Mouse (Mus musculus) kidney, adult 18-20 months (tissue): ENCODE measurements around the gene Fancg.
"Not testable (repeated sequence)": the region's sequence is repeated elsewhere in the genome, so short reads cannot be mapped to it uniquely, and the experiment has no call there.

Source experiments
- DNase-seq: peaks from one replicate; pipeline ENCODE4 v3.0.0; 2021

Gene Fancg

DNA sequence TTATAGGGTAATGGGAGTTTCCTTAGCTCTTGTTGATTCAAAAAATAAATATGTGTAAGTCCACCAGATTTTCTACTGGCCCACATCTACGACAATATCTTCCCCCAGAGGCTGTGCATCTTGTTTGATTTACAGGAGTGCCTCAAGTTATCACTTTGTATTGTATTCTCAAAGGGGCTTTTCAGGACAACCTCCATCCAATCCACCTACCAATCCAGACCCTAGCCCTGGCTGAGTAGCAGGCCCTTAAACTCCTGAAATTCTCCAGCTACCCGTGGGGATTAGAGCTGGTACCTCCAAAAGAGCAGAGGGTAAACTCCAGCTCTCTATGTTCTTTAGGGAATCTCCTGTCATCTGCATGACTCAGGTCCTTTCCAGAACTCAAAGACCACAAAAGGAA lies 12.3 kb downstream of the Fancg start:
- no peak for DNase-seq

DNA sequence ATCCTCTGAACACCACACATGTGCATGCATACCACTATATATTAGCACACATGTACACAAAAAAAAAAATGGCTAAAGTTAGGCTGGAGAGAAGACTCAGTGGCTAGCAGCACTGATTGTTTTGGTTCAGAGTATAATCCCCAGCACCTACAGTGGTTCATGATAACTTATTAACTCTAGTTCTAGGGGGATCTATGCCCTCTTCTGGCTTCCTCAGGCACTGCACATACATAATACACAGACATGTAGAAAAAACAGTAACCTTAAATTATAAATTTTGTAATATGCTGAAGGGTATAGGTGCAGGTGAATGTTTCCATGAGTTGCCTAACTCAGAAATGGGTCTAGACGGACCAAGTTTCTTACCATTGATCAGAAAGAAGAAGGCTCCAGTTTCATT lies 22.0 kb downstream of the Fancg start:
- no peak for DNase-seq

- not testable (repeated sequence) for DNase-seq
These were observed 29.8 kb downstream of the Fancg start for GRCm38 (mm10) chr4:42980467-42980866.

- no peak for DNase-seq
These were observed 32.2 kb downstream of the Fancg start for GRCm38 (mm10) chr4:42978062-42978461.

GRCm38 (mm10) chr4:42973868-42974267 lies 36.4 kb downstream of the Fancg start:
- no peak for DNase-seq

GRCm38 (mm10) chr4:42972952-42973351 lies 37.4 kb downstream of the Fancg start:
- DNase-seq = no peak

DNA sequence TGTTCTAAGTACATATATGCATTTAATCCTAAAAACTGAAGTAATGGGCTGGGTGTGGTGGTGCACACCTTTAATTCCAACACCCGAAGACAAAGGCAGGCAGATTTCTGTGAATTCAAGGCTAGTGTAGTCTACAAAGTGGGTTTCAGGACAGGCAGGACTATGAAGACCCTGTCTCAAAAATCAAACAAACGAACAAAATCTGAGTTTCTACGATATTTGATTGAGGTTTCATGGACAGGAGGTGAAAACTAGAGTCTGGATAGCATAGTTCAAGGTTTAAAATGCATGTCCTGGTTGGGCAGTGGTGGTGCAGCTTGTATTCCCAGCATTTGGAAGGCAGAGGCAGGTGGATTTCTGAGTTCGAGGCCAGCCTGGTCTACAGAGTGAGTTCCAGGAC lies 41.0 kb downstream of the Fancg start, which contains the start of gene 1700022I11Rik:
TSS of gene 1700022I11Rik (plus strand) at position 301 of the 400 bp plus-strand sequence.
- DNase-seq = no peak

DNA sequence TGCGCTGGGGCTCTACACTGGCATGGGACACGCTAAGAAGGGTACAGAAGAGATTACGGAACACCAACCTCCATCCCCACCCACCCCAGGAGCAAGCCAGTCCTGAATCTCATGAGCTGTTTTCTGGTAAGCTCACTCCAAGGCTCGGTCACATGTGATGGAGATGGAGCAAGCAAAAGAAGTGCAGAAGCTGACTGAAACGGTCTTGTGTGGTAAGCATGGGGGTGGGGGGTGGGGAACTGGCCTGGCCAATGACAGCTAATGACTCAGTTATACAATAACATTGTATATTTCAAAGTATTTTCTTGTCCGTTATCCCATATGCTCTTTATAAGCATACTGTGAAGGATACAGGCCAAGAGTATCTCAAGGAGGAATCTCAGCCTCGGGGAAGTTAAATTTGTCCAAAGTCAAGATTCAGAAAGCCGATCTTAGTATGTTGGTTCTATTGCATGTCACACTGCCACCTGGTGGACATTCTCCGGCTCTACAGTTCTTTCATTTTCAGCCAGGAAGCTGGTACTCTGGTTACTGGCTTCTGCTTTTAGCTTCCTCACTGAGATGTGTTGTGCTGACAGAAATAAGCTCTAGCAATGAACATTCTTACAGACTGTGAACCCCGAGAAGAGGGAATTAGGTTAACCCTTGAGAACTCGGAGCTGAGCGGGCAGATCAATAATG lies 45.1 kb downstream of the Fancg start:
- peak; percentile 29 for DNase-seq

DNA sequence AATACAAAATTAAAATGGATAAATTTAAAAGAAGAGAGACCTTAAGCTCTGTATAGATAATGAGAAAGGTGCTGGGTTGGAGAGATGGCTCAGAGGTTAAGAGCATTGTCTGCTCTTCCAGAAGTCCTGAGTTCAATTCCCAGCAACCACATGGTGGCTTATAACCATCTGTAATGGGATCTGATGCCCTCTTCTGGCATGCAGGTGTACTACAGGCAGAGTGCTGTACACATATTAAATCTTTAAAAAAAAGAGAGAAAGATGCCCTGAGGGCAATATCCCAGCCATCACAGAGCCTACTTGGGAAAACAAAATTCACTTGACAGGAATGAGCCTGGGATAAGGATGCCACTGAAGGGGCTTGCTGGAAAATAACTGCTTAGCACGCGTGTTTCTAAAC lies 46.8 kb downstream of the Fancg start:
- DNase-seq = no peak

DNA sequence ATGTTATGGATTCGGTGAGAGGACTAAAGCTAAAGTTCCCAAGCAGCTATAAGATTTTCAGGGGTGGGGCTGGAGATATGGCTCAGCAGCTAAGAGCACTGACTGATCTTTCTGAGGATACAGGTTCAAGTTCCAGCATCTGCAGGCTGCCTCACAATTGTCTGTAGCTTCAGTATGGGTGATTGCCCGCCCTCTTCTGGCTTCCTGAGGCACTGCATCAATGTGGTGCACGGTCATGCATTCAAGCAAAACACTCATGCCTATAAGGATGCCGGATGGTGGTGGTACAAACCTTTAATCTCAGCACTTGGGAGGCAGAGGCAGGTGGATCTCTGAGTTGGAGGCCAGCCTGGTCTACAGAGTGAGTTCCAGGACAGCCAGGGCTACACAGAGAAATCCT lies 48.7 kb downstream of the Fancg start:
- DNase-seq = peak; percentile 74

DNA sequence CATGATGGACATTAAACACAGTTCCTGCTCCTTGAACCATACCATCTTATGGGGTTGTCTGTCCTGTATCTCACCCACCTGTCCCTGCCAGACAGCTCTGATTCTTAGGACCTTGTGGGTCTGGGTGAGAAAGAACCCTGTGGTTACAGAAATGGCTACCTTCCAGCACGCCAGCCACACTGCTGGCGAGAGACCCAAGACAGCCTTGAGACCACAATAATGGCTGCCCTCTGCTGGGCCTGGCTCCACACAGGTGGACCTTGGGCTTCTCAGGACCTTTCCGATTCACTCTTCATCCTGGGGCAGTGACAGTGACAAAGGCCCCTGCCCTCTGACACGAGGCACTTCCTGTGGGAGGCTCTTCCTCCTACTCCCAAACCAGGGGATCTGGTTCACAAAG lies 50.9 kb downstream of the Fancg start:
- DNase-seq = no peak

DNA sequence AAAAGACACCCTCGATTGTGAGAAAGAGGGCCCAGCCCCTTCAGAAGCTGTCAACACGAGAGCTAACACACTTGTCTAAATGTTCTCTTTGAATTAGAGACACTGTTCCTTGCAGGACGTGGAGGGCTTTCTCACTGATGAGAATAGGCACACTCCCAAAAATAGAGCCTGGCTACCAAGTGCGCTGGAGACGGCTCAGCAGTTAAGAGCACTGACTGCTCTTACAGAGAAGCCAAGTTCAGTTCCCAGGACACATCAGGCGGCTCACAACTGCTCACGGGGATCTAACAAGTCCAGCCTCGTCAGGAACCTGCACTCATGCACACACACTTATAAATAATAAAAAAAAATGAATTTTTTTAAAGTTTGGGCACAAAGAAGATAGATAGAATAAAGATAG lies 51.4 kb downstream of the Fancg start:
- DNase-seq = no peak

DNA sequence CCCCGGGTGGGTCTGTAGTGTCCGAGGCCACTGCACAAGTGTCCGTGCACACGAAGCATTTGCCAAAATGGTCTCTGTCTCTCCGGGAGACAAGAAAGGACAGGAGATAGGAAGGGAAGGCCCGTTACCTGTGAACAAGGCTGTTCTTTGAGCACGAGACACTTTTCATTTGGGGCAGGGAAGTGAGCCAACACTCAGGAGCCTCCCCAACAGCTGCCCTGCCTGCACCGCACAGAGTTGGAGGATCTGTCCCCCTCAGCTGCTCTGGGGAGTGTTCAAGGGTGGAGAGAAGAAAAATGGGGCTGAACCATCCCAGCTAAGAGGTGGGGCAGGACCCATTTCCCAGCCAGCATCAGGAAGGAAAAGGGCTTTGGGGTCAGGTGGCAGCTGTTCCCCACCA lies 52.3 kb downstream of the Fancg start:
- no peak for DNase-seq

DNA sequence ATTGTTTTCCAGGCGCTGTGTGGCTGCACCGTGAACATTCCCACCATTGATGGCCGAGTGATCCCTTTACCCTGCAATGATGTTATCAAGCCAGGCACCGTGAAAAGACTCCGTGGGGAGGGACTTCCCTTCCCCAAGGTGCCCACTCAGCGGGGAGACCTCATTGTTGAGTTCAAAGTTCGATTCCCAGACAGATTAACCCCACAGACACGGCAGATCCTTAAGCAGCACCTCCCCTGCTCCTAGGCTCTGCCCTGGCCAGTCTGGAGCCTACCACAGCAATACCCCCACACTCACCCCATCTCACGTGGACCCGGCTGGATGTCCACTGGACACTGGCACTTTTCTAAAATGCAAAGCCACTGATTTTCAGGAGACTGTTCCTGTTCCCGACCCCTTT lies 53.0 kb downstream of the Fancg start:
- peak; percentile 20 for DNase-seq

DNA sequence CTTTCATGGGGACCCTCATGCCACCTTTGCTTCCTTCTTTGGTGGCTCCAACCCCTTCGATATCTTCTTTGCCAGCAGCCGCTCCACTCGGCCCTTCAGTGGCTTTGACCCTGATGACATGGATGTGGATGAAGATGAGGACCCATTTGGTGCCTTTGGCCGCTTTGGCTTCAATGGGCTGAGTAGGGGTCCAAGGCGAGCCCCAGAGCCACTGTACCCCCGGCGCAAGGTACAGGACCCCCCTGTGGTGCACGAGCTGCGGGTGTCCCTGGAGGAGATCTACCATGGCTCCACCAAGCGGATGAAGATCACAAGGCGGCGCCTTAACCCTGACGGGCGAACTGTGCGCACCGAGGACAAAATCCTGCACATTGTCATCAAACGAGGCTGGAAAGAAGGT lies 53.7 kb downstream of the Fancg start:
- DNase-seq = no peak

DNA sequence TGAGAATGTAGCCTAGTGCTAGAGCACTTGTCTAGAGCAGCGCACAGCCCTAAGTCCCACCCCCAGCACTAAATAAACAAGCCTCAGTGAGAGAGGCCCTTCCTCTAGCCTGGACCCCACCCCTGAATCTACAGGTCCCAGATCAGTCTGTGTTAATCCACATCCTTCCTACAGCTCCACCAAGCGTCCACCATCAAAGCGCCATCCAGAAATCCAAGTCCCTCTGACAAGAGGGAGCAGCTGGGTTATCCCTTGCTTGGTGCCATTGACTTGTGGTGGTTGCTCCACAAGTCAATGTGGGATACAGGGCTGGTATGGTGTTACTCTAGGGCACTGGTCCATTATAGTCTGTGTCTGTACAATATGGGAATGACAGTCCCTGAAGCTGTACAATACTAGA lies 55.1 kb downstream of the Fancg start:
- DNase-seq = no peak

DNA sequence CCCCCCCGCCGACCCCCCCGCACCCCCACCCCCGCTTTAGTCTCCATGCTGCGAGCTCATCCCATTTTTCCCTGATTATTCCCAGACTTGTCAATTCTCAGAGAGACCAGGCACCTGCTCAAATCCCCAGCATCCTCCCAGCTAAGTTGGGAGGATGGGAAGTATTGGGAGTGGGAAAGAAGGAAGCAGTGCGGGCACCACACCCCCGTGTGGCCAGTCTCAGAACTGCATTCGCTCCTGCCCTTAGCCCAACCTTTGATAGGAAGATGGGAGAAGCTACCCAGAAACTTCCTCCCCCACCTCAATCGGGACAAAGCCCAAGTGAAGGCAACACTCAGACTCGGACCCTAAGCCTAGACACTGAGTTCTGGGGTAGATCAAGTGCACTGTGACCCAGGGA lies 56.0 kb downstream of the Fancg start:
- DNase-seq = peak; percentile 78

DNA sequence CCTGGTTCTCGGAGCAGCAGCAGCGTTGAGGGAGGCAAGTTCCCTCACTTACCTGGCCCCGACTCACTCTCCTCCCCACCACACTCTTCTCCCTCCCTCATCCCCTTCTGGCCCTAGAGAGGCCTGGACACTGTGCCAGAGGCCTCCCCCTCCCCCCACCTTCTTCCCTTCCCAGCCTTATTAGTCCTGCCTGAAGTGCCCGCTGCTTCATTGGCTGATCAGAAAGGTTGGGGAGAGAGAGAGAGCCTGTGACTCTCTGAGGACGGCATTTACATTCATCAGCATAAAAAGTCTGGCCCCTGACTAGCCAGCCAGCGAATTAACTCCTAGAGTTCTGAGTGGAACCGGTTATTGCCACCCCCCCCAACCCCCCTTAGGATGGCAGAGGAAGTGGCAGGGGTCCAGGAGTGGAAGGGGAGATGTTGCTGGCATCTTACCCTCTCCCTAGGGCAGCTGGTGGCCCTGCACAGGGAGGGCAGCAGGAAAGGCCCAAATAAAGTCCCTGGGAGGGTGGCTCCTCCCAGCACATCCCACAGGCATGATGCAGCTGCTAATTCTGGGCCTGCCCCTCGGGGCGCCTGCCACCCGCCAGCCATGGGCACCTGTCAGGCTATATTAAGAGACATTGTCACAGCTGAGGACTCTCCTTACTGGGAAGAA lies 56.7 kb downstream of the Fancg start:
- DNase-seq = peak; percentile 33

GRCm38 (mm10) chr4:42952563-42952962 lies 57.7 kb downstream of the Fancg start:
- DNase-seq = no peak
